Mouse (Mus musculus): ENCODE measurements at regions not wholly inside any gene's neighbourhood (a gene's known extent, or its start where the extent isn't known, plus 50 kb on each side); places are given as distances from the start of the nearest gene placed in this dataset.

DNA sequence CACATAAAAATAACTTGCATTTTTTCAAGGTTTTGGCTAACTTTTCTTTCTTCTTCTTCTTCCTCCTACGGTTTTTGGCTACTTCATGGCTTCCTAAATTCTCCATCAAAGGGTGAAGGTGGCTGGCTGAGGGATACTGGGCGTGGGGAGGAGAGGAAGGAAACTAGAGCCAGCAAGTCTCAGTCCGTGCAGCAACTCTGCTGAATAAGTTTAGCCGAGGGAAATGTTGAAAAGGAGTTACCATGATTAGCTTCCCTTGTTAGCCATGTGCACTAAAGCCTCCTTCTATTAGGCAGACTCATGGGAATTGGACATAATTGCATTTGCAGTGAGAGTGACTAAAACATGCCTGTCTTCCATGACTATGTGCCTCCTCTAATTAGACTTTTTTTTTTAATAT is 345.1 kb upstream of the Adamts9 start:
- no peak for TF ChIP-seq ZC3H11A (IDR thresholded peaks at IDR 0.05; ENCODE audit: low read depth, low read length)
- TF ChIP-seq MEF2A (IDR thresholded peaks at IDR 0.05; ENCODE audit: extremely low read depth, insufficient replicate concordance, low read depth, low read length, poor library complexity, severe bottlenecking), result no peak
- no peak for TF ChIP-seq CTCF (IDR thresholded peaks at IDR 0.05 in 2 of 3, conservative IDR thresholded peaks at IDR 0.05 in 1 of 3; ENCODE audit: control insufficient read depth in 1 of 3, insufficient read depth in 1 of 3, low read depth in 2 of 3, low read length in 3 of 3, poor library complexity in 1 of 3, severe bottlenecking in 1 of 3)
- TF ChIP-seq POLR2A (IDR thresholded peaks at IDR 0.05; ENCODE audit: control insufficient read depth in 1 of 2, insufficient read depth in 1 of 2, low read depth in 1 of 2, low read length in 2 of 2, poor library complexity in 1 of 2), result no peak
- no peak for TF ChIP-seq SMC3 (IDR thresholded peaks at IDR 0.05; ENCODE audit: low read depth, low read length)
- TF ChIP-seq MXI1 (IDR thresholded peaks at IDR 0.05; ENCODE audit: low read depth, low read length), result no peak
- no peak for TF ChIP-seq ELF1 (IDR thresholded peaks at IDR 0.05; ENCODE audit: low read depth, low read length)
- TF ChIP-seq ZNF384 (IDR thresholded peaks at IDR 0.05; ENCODE audit: low read depth, low read length), result no peak
- no peak for TF ChIP-seq BHLHE40 (IDR thresholded peaks at IDR 0.05; ENCODE audit: borderline replicate concordance, low read depth, low read length)
- TF ChIP-seq POLR2AphosphoS2 (IDR thresholded peaks at IDR 0.05; ENCODE audit: low read length), result no peak
